Mouse (Mus musculus) MN1 (cell line): ENCODE results near the gene Etv5.
A peak's percentile ranks its signal among the peaks of the same experiment; 100 is the strongest.

Source experiments
- DNase-seq: peaks from one replicate; pipeline ENCODE4 v3.0.0-alpha.2; 2016; ENCODE audit warnings: low spot score

The Etv5 gene

DNA sequence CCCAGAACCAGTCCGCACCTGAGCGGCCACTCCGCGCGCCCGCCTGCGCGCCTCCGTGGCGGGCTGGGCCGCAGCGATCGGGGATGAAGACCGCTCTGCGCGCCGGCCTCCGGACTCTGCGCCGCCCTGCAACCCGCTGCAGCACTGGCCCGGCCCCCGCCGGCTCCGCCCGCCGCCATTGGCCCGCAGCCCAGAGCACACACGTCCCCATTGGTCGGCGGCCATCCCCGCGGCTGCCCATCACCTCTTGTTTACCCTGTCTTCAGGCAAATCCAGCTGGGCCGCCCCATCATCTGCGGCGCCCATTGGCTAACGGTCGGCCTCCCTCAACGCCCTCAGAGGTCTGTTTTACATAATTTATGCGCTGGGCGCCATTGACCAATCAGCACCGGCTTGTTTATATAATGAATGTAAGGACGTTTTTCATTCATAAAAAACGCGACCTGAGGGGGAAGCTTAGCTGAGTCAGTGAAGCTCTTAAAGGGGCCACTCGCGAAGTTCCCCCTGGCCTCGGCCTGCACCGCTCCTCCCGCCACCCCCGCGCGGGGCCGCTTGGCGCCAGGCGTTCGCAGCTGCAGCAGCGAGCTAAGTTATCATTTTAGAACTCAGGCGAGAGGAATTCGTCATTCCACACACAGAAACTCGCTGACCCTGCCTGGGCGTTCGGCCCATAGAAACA lies at the start of gene Etv5:
TSS of gene Etv5 (minus strand) at position 221 of the 679 bp plus-strand sequence.
- DNase-seq, result peak; percentile 98

DNA sequence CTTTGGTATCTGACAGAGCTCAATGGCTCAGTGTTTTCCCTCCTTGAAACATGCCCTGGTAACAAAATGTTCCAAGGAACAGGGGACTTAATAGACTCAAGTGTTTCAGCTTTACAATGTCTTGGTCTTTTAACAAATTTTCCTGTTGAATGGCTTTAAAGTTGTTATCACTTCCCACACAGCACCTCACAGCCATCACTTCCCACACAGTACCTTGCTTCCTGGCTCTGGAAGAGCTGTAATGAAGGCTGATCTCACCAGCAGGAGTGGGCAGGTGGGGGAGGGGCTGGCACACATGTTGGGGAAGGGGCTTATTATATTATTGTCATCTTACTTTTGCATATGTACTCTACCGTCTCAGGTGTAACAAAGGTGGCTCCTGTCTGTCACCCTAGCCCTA lies 44.4 kb upstream of the Etv5 start:
- no peak for DNase-seq

DNA sequence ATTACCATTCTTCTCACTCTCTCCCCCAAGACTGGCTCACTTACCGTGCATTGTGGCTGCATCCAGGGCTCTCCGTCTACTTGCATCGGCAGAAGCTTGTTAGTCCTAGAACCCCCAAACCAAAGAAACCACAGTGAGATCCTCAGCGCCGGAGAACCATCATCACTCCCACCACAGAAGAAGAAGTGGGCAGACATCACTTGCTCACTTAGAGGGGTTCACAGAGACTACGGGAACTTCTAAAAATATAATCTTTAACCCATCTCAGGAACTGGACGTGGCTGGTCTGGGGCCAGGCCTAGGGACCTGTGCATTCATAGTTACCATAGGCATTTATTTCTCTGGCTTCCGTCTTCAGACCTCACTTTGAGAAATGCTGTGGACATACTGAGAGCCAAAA lies 39.8 kb upstream of the Etv5 start:
- DNase-seq, result no peak

DNA sequence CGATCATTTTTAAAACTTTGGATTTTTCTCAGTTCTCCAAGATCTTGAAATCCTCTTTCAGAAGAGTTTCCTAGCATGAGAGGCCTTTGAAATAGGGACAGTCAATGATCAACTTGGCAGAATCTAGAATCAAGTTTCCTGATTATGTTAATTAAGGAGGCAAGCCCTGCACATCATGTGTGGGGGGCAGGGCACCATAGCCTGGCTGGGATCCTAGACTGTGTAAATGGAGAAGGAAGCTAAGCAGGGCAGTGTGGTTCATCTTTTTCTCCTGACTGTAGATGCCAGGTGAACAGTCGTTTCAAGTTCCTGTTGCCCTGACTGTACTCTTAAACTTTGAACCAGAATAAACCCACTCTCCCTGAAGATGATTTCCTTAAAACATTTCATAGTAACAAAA lies 32.2 kb upstream of the Etv5 start:
- no peak for DNase-seq

DNA sequence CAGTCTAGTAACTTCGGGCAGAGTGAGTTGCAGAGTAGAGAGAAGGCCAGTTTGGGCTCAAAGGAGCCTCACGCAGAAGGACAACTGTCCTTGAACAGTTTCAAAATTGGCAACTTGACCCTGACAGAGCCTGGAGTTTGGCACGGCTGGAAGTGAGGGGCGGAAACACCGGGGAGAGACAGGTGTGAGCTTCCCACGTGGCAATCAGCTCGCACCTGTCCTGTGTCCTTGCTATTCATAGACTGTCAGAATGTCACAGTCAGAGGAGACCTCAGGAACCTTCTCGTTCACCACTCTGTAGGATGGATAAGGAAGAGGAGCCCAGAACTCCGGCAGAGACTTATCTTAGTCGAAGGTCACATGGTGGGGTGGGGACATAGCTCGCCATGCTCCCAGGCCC lies 29.9 kb upstream of the Etv5 start:
- DNase-seq, result no peak

DNA sequence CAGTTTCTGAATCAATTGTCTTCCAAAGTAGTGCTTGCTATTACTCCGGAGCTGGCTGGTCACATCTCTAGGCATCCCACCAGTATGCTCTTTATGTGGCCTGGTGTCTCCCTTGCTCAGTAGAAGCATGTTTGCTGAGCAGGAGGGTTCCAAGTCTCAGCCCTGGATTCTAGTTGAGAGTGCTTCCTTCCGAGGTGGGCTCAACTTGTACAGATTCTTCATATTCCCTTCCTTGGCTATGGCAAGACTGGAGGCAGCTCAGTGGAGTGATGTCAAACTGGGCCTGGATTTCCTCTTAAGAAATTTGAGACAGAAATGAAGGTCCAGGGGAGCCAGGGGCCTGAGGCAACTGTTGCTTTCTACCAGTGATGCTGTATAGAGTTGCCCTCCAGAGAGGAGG lies 27.6 kb upstream of the Etv5 start:
- DNase-seq, result no peak

DNA sequence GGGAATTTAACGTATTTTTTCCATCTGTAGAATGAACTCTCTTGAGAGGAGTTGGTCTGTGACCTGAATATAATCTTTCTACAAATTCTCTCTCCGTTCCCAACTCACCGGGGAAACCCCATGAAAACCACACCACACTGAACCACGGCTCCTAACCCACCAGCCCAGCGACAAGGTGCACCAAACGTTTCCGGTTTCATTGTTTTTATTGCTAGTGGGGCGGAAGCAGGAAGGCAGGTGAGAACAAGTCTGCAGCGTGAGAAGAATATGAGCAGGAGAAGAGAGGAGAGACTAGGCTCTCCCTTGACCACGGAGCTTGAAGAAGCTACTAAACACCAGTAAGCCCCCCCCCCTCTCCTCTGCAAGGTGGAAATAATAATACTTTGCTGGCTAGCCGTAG lies 26.9 kb upstream of the Etv5 start:
- DNase-seq, result no peak

DNA sequence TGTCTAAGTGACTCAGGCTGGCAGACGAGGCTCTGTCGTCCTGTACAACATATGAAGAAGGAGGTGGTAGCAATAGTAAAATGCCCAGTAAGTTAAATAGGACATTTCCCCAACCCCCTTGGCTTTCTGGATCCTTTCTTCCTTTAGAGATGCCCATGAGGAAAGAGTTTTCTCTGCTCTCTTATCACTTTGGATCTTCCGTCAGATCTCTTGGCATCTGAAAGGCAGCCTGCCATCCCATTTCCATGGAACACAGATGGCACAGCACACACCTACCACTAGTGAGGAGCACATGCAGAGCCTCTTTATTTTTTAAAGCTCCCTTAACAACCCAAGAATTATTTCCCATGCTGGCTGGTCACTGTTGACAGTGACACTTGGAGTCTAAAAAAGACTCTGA lies 22.7 kb upstream of the Etv5 start:
- DNase-seq, result no peak

DNA sequence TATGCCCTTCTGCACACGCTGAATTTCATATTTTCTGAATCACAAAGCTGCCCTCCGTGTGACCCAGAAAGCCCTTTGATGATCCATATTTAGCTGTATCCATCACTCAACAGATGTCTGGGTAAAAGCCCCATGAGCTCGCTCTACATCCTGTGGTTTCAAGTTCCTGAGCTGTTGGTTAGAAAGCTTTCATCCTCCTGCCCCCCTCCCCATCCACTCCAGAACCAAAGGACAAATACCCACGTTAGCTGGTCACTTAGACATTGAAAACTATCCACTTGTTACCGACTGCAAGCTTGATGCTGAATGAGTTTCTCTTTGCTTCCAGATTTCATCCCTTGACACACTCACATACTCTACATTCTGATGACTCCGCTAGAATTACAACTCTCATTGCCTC lies 22.2 kb upstream of the Etv5 start:
- DNase-seq, result no peak

DNA sequence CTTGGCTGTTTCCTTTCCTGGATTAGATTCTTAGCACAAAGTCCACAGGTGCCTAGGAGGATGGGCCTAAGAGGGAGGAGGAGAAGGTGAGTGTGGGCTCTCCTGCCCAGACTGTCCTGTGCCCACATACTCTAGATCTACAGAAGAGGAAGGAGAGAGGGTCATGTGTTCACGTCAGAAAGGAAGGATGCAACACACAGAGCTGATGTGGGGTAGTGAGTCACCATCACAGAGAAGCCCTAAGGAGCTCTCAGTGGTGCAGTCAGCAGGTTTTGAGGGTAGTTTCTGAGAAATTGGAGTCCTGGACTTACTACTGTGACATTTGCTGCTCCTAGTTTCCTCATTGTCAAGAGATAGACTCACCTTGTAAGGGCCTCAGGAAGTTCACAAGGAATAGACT lies 21.4 kb upstream of the Etv5 start:
- no peak for DNase-seq

DNA sequence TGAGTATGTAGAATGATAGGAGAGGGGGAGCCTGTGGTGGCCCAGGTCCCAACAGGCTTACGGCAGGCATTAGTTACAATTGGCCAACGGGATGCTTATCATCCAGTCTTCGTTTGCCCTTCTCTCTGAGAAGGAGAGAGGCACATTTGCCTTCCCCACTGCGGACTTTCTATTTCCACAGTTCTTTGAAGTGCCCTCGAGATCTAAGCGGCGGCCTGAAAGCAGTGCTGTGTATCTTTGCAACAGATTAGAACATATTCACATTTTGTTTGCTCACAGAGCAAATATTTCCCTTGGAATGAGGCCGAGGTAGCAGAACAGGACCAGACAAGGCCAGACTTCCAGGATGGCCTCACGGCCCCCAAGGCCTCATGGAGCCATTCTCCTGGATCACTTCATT lies 12.6 kb upstream of the Etv5 start:
- no peak for DNase-seq

DNA sequence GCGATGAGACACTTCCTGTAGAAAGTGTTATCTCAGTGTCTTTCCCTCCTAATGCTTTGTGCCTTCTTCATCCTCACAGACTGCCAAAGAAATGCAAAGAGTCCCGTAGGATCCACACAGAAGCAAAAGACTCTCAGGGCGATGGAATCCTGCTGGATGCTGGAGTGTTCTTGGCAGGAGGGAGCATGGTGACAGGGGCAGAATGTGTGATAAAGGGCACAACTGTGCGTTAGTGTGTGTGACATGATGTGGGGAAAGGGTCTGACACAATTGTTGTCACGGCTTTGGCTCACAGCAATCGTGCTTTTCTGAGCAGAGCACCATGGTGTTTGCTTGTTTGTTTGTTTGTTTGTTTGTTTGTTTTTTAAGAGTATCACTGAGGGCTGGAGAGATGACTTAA lies 8.6 kb upstream of the Etv5 start:
- no peak for DNase-seq

DNA sequence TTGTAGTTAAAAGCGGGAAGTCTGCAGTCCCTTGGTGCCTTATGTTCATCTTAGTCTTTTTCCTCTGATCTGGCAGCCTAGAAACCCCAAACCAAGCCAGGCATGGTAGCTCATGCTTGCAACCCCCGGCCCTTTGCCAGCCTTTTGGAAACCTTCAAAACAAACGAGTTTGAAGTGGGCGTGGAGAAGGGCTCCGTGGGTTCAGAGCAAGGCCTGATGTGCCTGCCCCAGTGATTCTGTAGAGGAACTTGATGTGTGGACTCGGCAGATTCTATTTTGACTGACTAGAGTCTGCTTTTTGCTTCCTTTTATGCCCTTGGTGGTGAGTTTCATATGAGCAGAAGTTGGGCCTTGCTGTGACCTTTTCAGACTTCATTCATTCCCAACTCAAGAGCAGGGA lies 5.3 kb upstream of the Etv5 start:
- no peak for DNase-seq

DNA sequence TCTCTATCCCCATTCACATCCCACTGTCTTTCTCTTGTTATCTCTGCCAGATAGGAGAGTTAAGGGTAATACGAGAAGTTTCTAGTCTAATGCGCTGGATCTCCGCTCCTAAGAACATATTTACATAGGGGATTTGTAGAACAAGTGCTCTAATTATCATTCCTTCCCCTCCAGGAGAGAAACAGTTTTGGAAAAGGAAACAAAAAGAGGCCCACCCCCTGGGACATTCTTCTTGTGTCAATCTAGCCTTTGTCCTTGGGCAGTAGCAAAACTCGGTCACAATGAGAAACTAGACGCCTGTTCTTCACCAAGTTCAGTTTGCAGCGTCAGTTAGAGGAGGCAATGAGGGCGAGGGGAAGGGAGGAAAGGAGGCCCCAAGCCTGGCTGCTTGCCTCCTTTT lies 2.7 kb upstream of the Etv5 start:
- DNase-seq, result no peak

DNA sequence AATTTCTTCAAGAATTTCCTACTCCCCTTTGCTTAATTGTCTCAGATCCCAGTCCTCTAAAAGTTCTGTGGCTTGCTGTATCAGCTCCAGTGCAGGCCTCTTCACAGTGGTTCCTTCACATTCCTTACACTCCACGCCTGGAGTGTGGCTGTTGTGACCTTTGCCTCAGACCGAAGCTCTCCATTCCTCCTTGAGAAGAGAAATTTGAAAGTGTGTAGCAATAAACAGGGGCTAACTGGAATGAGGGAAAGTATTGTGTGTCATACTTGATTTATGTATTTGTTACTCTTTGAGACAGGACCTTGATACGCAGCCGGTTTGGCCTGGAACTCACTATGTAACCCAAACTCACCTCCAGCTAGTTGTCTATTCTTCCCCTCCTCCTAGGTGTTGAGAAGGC lies 1.8 kb upstream of the Etv5 start:
- DNase-seq, result no peak

DNA sequence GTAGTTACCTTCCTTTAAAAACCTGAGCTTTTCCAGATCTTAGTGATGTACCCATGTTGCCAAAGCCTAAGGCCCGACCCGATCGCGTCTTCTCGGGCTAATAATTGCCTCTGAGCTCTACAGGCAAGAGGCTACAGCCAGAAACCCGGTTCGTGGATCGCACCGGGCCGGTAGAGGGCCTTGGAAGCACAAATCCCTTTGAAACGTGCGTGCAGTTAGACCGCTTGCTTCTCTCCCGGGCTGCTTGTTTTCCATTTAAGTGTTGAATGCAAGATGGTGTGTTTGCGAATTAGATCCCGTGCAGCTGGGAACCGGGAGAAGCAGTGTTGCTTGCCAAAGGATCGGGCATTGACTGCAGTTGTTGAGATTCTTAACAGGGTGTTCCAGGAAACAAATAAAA lies 750 bp upstream of the Etv5 start:
- DNase-seq, result peak; percentile 76

DNA sequence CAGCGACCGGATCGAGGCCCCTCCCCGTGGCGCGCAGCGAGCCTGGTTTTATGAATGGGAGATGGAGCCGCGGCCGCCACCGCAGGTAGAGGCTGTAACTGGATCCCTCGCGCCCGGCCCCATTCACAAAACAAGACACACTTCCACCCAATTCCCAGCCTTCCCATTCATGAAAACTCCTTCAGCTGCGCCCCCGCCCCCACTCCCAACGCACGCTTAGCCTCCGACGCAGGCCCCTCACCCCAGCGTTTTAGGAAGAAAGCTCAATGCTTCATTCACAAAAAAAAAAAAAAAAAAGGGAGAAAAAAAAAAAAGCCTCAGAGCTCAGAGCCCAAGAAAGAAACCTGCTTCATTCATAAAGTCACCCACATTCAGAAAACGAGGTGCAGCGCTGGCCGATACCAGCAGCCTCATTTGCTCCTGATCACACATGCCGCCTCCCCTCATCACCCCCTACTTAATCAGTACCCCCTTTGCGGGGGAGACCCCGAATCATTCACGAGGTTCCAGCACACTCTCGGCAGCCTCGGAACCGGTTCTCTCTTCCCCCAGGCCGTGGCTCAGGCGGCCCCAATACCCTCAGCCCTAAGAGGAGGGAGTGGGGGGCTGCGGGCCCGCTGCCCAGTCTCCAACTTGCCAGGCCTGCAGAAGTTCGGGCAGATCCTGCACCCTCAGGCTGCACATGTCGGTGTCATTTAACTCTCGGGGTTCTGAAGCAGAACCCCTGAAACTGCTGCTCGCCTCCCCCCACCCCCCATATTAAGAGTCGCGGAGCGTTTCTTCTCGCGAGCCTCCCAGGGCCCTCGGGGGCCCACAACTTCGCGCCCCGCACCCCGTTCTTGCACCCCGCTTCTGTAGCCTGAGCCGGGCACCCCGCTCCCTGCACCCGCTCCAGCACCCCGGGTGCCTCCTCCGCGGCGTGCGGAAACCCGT lies 812 bp downstream of the Etv5 start:
- peak; percentile 79 for DNase-seq

DNA sequence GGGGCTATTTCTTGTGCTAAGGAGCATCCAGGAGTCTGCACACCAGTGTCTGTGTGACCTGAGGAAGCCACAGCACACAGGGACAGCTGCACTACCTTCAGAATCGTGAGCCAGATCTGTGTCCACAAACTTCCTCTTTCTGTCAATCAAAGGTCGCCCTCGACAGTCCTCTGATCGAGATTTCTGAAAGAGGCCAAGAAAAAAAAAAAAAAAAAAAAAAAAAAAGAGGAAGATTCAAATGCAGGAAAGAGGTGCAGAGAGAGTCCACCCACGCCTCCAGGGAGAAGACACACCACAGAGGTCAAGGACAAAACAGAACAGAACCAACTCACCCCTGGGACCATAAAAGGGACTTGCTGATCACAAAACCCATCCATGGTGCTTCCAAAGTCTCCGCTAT lies 3.4 kb downstream of the Etv5 start:
- no peak for DNase-seq

DNA sequence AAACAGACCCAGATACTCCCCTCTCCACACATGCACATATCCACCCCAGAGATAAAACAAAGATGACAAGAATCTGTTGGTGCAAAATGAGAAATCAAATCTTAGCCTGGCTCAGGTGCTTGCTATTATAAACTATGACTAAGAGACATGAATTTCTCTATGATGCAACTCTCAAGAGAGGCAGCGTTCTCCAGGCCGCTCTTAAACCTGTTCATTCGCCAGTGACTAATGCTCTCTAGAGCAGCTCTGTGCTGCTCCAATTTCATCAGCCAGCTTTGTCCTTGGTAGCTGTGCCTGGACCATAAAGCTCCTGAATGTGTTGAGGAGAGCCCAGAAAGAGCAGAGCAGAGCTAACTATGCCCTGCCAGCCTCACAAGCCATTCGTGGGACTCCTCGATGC lies 5.0 kb downstream of the Etv5 start:
- peak; percentile 85 for DNase-seq

DNA sequence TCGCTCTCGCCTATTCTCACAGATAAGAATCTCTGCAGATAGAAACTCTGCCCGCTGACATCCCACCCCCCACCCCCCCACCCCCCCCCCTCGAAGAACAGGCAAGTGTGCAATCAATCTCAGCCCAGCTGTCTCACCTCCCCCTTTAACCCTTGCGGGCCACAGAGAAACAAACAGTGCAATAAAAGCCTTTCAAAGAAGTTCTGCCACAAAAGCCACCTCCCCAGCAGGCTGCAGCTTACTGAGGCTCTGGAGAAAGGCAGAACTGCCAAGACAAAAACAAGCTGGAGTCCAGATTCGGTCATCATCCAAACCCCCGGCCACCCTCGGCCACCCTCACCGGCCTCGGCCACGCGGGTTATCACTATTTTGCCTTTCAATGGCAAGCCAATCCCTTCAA lies 5.6 kb downstream of the Etv5 start:
- DNase-seq, result peak; percentile 37

DNA sequence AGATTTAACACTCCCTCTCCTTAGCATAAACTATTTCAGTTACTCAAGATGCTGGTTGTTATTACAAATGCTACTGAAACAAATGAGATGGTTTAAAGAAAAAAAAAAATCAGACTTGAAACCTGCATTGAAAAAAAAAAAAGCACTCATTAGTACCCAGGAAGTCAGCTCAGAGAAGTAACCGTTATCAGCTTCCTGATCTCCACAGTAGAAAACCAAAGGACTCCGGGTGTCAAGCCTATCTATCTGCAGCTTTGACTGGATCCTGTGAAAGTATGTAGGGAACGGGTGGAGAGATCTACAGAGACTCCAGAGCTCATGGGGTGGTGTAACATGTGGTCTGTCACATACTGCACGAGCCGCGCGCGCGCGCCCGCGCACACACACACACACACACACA lies 7.7 kb downstream of the Etv5 start:
- no peak for DNase-seq

DNA sequence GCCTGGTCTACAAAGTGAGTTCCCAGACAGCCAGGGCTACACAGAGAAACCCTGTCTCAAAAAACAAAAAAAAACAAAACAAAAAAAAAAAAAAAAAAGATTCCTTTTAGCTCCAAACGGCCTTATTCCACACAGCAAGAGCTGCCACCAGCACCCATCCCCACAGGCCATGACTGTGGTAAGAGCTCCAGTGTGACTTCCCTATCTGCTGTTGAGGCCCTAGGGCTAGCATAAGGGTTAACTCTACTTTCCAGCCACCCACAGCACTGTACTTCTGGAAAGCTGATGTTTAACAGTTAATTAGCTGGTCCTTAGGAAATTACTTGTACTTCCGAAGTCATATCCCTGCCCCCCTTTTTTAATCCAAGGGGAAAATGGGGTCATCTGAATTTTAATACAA lies 8.2 kb downstream of the Etv5 start:
- DNase-seq, result no peak

DNA sequence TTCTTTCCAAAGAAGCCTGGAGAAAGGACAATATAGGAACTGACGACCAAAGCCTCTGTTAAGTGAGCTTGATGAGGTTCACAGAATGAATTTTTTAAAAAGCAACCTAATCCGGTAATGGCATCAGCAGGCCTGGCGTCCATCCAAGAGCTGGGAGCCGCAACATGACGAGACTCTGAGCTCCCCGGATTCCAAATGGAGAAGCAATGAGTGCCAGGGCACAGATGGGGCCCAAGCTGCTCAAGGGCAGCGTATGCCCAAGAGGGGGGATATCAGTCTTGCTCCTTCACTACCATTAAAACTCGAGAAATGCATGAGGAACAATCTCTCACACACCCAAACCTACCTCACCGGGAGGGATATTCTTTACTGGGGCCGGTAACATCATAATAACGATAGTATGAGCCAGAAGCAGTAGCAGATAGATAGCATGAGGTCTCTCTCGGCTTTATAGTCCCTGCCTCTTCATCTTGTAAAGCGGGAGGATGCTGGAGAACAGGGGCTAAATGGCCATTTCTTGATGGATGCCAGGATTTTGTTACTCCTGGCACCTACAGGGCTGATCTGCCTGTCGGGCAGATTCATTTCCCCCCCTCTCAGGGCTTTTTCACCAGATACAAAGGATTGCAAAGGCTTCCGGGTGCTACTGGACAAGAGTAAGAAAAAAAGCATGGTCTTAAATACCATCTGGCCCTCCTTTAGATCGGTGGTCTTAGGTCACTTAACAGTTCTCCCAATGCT lies 9.1 kb downstream of the Etv5 start:
- DNase-seq, result peak; percentile 67
